Mouse (Mus musculus) thymus, postnatal 4 days (tissue): ENCODE results near the gene Boll.
"Not testable (repeated sequence)": the region's sequence is repeated elsewhere in the genome, so short reads cannot be mapped to it uniquely, and the experiment has no call there.

Source experiments
- DNase-seq: peaks from one replicate; pipeline ENCODE4 v3.0.0; 2021

Boll gene

DNA sequence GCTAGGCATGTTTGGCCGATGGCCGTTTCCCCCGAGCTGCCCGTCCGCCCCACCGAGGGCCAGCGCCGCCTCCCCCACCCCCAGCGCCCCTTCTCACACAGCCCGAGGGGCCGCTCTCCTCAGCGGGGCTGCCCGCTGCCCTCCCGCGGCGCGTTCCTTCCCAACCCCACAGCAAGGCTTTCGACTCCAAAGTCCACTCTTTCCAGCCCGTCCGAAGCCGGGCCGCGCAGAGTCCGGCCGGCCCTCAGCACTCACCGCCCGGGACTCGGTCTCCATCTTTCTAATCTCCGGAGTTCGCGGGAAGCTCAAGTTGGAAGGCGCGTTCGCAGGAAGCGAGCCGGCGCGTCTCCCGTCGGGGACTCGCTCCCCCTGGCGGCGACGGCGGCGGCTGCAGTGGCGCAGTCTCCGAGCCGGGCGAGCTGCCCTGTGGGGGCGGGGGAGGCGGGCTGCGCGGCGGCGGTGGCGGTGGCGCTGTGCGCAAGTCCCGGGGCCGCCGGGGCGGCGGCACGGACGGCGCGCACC lies at the start of gene Boll:
Boll (minus strand) TSS at position 426 of the 522 bp plus-strand sequence.
- DNase-seq, result peak; percentile 93

DNA sequence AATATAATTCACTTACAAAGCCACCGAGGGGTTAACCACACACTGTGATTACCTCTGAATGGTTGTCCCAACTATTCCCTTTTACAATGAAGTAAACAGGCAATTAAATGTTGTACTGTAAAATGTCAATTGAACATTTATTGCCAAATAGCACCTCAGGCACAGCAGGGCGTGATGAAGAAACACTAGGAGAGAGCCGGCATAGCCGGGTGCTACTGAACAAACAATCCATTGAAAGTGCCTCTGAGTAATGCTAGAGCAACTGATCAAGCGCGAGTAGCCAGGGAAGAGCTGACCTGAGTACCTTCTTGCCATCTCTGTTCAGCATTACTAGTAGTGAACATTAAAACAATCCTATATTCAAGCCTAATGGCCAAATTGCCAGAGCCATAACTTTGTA lies 49.3 kb upstream of the Boll start:
- no peak for DNase-seq

DNA sequence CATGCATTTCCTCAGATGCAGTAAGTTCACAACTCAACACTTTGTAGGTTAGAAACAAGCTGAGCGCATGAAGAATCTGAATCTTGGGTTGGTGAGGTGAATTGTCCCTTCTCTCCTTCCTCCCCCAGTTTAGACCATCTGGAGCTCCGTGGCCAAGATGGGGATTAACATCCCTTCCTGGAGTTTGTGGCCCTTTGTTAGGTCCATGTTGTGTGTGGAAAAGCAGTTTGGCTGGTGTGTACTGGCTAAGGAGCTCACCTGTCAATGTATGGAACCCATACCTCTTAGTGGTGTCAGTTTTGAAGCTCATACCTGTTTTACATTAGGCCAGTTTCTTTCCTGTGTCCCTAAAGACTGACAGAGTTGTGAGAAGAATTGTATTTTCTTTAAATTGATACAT lies 47.8 kb upstream of the Boll start:
- no peak for DNase-seq

DNA sequence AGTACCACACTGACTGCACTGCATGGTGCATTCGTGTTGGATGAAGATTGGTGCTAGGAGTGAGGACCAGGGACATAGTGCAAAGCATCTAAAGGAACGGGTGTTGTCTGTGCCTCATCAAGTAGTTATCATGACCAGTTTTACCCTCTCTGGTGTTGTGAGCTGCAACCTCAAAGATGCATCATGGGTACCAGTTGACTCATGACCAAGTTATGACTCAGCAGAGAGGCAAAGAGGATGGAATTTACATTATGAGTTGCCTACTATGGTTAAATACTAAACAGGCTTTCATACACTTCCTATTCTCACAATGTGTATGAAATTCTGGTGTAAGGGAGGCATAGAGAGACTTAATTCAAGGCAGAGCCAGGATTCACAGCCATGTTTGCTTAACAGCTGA lies 47.4 kb upstream of the Boll start:
- DNase-seq, result no peak

DNA sequence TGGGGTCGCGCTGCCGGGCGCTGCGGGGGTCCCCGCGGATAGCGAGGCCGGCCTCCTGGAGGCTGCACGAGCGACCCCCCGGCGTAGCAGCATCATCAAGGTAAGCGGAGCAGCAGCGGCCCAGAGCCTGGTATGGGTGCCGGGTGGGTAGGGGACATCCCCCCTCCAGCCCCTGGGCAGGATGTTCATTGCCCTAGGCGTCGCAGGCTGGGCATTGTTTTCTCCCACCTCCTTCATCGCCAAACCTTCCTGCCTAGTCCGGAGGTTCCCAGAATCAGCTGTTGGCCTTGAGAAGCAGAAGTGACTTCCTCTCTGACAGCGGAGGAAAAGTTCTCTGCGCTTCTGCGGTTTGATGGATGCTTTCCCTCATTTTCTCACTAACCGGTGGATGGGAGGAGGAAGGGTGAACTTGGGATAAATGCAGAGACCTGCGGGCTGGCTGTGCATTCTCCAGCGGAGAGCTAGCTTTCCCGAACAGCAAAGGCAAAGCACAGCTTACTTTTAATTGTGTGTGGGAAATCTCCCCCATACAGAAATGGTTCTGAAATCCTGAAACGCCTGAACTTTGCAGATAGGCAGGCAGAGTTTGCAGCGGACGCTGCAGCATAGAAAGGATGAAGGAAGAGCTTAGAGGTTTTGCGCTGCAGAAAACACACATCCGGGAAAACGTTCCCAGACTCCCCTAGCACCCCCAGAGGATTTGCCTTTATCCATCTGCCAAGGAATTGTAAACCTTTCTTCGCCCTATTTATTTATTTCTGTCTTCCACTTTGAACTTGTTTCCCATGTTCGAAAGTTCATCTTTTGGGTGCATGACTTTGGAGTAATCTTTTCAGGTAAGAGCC lies 43.5 kb upstream of the Boll start:
- DNase-seq, result no peak

DNA sequence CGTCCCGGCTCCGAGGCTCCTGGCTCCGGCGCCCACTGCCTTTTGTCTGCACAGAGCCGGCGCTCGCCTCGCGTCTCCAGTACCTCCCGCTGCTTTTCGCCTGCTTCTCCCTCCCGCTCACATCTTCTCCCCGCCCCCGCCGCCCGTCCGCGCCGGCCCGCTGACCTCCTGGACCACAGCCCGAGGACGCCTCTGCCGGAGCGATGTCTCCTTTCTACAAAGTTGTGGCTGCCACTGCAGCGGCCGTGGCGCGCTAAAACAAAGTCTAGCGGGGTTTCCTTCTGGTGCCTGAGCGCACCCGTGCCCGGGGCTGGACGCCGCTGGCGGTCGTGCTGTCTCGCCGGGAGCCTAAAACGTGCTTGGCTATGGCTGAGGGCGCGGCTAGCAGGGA lies 42.7 kb upstream of the Boll start:
- peak; percentile 72 for DNase-seq

DNA sequence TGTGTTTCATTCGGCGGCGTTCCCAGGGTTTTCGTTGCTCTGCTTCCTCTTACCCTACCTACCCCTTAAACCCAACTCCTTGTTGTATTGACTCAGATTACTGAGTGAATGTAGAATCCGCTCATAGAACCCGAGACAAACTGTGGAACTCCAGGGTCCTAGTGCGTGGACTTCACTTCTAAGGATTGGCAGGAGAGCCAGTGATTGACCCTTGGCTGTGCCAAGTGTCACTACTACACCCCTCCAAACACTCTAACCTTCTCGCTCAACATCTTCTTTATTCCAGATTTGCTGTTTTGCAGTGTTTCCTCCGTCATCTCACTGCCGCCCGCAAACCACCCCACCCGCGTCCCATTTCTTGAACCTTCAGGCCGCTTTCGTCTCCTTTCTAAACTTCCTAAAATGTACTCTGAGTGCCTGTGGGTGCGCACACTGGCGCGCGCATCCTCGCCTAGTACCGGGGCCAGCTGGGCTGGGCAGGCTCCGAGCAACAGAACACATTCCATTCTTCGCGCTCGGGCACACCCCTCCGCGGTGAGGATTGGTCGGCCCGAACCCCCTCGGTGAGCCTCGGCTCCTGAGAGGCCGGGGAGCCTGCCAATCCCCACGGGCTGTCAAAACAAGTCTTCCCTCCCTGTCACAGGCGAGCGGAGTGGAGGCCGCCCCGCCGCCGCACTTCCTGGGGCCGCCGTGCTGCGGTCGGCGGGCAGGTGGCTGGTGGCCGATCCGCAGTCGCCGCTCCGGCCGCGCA lies 42.2 kb upstream of the Boll start, which contains the start of gene Plcl1:
Plcl1 (plus strand) TSS at position 650 of the 751 bp plus-strand sequence.
- peak; percentile 96 for DNase-seq

DNA sequence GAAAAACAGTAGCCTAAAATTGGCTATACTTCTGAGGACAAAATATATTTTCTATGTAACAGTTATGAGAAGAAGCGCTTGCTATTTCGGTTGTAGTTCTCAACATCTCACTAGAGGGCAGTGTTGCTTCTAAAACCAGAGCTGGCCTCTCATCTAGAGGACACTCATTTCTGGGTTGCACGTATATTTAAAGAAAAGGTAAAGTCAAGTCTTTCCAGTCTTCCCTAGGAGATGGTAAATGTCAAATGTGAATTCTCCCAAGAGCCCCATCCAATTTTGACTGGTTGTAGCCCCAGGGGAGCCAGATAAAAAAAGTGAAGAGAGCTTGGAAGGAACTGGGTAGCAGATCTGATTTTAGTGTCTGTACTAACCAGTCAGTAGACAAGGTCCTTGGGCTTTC lies 41.2 kb upstream of the Boll start:
- peak; percentile 57 for DNase-seq

DNA sequence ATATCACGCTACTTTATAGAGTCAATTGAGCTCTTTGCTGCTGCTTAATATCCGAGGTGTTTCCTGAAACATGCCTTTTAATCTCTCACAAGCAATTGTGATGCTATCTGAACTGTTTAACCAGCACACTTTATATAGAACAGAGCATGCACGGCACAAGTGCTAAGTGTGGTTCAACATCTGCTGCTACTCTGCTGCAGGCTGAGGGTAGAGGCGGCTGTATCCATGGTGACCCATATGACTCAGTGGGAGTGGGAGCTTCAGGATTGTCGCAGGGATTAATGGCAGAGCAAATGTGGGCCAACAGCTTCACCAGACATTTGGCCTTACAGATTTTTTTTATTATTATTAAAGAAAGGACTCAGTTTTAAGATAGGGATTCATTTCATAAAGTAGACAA lies 36.6 kb upstream of the Boll start:
- no peak for DNase-seq

DNA sequence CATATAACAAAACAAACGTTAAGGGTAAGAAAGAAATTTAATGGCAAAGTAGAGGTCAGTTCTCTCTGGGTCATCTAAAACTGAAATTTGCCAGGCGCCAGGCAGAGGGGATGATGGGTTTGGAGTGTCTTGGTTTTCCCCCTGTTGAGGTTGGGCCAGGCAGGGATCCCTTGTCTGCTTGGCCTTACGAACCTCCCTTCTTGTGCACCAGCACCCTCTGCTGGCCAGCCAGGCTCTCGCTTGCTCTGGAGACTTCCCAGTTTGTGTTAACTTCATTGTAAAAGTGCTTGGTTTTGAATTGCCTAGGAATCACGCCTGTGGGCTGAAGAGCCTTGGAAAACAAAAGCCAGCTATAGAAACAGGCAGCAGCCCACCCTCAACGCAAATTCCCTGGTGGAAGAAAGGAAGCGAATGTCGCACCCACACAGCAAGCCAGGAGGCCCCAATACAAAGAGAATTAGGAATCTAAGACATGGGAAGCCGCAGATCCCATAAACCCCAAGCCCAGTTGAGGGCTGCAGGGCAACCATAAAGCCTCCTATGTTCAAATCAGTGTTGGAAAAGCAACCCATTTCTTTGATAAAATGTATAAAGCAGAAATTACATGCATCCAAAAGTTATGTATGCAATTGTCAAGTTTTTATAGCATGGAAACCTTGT lies 20.0 kb upstream of the Boll start:
- peak; percentile 94 for DNase-seq

DNA sequence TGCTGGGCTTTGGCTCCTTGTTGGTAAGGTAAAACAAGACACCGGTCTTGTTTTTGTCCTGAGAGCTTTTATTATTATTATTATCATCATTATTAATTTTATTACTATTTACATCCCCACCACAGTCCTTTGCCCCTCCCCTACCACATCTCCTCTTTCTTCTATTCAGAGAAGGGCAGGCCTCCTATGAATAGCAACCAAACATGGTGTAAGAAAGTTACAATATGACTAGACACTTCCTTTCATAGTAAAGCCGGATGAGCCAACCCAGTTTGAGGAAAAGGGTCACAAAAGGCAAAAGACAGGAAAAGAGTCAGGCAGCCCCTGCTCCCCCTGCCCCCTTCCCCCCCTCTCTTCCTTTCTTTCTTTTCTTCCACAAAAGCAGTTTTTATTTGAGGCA lies 17.3 kb upstream of the Boll start:
- no peak for DNase-seq

DNA sequence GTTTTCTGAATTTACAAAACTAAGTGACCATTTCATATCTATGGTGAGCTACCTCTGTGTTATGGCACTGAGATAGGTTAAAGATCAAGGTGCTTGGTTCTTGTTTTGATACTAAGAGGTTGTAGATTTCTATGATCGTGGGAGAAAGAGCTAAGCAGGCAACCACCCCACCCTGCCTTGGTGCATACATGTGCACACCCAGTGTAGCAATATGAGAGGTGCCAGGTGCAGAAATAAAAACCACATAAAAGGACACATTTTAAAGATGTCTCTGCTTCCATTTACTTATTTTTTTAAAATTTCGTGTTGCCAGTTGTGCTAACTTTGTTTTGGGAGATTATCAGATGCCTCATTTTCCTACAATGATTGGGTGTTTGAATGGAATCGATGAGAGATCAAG lies 9.4 kb upstream of the Boll start:
- DNase-seq, result peak; percentile 45

DNA sequence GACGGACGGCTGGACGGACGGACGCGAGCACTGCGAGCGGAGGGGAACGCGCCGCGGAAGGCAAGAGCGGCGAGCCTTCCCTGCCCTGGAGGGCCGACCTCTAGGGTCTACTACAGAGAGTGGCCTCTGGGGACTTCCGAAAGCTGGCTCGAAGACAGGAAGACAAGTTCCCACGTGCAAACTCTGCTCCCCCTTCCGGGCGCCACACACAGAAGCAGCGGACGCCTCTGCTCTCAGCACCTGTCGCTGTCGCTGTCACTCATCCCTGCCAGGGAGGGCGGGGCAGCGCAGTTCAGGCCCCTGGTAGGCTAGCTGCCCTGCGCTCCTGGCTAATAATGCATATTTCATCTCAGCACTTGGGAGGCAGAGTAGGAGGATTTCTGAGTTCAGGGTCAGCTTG lies 317 bp upstream of the Boll start:
- DNase-seq, result peak; percentile 84

DNA sequence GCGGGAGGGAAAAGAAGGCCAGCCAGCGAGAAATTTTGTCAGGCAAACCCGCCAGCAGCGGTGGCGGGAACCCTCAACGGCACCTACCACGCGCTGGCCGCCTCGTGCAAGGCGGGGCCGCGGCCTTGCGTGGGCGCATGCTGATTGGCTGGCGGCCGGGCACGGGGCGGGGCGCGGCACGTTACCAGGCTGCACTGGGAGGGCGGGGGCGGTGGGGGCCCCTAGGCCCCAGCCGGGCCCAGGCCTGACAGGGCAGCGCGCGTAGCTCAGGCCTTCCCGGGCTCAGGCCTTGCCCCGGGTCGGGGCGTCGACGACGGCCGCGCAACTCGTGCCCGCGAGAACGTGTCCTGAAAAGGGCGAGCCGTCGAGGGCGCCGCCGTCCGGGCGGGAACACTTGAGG lies 635 bp downstream of the Boll start:
- DNase-seq, result peak; percentile 14

DNA sequence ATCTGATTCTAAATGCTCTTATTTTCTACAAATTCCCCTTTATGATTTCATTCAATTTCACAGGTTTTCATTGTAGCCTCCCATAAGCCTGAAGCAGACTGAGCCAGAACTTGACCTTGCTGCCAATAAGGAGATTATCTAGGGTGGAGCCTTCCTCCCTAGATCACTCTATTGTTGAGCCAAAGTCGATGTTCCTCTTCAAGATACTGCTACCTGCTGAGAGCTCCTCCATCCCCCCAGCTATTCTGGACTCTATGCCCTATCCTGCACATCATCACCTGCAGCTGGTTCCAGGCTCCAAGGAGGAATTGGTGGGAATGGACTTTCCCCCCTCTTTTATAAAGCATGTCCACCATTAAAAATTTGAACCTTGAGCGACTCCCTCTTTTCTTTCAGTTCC lies 11.4 kb downstream of the Boll start:
- not testable (repeated sequence) for DNase-seq

DNA sequence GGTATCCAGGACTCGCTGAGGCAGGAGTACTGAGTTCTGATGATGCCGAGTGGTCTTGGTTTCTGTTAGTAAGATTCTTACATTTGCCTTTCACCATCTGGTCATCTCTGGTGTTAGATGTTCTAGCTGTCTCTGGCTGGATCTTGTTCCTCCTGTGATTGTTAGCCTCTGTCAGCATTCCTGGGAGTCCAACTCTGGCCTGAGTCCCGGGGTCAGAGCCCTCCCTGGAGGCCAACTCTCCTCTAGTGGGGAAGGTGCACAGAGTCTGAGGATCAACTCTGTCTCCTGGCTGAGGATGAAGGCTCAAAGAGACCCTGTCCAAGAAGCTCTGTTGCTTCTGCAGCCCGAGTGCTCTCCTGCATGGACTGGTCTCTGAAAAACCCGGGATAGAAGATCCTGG lies 37.8 kb downstream of the Boll start:
- not testable (repeated sequence) for DNase-seq

DNA sequence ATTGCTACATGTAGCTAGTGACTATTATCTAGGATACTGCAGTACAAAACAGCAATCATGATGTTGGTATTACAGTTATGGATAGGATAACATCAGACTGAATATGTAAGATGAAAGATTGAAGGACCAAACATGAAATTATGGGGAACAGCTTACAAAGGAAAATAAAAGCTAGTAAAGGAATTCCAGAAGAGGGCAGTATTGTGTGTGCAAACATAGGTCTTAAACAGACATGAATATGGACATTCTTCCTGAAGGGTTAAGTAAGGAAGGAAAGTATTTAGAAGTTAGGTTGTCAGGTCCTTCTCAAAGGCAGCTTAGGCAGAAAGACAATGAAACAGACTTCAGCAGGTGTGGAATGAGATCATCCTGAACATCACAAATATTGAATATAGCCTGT lies 62.2 kb downstream of the Boll start:
- no peak for DNase-seq

DNA sequence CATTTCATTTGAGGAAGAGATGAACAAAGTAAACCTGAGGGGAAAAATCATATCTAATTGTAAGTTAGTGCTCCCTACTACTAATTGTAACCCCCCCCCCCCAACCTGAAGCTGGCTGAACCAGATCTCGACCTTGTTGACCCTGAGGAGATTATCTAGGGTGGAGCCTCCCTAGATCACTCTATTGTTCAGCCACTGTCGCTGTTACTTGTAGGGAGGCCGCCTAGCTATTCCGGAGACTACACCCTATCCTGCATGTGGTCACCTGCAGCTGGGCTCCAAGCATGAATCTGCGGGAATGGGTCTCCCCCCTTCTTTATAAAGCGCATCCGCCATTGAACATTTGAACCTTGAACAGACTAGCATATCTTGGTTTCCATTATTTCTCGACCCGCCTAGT lies 84.2 kb downstream of the Boll start:
- DNase-seq, result no peak

DNA sequence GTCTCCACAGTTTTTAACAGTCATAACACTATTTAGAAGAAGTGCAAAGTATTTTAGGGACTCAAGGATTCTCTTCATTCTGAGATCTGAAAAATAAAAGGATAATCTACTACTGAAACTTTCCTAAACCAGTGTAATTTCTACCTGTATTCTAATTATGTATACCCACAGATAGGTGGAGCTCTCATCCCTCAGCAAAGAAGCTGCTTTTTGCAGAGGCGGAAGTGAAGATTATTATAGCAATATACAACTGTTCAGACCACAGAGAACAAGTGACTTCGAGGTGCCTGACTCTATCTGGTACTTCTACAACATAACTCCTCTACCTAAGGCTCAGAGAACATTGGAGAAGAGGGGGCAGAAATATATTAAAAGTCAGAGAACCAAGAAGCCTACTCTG lies 97.8 kb downstream of the Boll start:
- DNase-seq, result no peak

DNA sequence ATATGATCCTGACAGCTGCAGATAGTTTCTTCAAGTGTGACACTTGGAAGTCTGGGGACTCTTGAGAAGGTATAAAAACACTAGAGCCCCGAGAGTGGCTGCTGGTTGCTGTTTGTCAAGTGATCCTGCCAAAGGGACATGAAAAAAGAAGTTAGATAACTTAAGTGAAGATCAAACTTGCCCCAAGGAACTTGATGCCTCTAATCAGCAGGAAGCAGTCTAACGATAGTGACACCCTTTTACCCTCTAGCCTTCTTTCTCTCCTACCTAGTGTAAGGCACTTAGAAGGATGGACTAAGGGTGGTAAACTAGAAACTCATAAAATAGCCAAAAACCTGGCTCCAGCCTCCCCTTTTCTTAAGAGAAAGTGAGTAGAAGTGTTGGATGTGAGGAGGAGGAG lies 98.9 kb downstream of the Boll start:
- no peak for DNase-seq

DNA sequence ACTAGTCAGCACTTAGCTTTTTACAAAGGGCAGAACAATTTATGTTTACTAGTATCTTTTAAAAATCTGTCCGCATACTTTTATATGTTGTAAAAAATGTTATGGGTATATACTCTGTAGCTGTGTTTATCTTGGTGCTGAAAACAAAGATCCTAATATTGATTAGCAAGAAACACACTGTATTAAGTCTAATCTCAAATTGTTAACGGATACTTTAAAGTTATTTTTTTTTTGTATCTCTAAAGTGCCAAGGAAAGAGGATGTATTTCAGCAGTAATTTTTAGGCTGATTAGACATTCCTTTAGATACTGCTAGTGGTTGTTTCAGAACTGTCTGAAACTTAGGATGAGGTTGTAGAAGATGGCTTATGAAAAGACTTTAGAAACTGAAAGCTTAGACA lies 116.9 kb downstream of the Boll start:
- DNase-seq, result no peak

DNA sequence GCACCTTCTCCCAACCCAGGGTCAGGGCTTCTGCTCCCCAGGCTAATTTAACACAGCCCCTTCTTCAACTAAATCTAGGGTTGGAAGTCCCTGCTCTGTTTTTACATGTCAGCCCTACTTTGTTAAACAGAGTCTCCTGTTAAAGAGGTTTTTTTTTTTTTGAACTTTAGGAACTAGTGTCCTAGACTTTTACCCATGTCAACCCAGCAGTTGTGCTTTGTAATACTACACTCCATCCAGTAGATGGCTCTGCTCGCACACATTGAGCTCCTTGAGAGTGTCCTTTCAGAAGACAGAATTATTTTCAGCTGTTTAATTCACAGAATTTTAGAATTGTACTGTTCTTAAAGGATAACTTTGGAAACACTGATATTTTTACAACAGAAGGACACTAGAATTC lies 124.0 kb downstream of the Boll start:
- peak; percentile 42 for DNase-seq

DNA sequence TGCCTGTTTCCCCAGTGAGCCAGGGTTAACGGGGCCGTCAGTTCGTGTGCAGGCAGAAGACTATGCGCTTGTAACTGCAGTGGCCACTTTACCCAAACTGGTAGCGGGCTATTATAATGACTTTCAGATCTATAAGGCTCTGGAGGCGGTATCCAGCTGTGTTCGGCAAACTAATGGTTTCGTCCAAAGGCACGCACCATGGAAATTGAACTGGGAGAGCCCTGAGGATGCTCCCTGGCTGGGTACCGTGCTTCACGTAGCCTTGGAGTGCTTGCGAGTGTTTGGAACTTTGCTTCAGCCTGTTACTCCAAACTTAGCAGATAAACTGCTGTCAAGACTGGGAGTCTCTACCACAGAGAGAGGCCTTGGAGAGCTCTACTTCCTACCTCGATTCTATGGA lies 124.8 kb downstream of the Boll start:
- DNase-seq, result peak; percentile 32
